Mouse (Mus musculus): Measurements from ENCODE around the gene Ngdn.
"Not testable (repeated sequence)": the region's sequence is repeated elsewhere in the genome, so short reads cannot be mapped to it uniquely, and the experiment has no call there.

Gene Ngdn

DNA sequence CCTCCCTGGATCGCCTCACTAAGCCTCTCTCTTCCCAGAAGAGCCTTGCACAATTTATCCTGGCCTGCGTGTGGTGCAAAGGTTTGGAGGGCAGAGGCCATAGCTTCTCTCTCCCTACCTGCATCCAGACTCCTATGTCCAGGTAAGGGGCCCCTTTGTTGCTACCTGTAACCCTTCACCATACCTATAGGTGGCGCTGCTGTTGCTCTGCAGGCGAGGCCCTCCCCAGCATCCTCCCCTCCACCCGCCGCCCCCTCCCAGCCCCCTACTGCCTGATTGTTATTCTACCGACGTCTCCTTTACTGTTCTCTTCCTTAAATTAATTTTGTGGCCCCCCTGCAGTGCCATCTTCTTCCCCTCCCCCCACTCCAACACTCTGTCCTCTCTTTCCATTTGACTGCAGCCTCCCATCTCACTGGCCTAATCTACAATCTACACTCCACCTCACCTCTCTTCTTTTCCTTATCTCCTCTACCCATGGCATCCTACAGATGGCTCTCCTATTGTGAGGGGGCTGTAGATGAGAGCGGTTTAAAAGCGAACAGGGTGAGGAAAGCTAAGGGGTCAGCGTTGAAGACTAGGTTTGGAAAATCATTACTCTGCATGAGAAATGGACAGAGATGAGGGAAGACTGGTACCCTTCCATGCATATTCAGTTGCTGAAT, 13.9 kb downstream of the Ngdn start:
- DNase-seq (ENCODE audit: low read depth) = no peak

DNA sequence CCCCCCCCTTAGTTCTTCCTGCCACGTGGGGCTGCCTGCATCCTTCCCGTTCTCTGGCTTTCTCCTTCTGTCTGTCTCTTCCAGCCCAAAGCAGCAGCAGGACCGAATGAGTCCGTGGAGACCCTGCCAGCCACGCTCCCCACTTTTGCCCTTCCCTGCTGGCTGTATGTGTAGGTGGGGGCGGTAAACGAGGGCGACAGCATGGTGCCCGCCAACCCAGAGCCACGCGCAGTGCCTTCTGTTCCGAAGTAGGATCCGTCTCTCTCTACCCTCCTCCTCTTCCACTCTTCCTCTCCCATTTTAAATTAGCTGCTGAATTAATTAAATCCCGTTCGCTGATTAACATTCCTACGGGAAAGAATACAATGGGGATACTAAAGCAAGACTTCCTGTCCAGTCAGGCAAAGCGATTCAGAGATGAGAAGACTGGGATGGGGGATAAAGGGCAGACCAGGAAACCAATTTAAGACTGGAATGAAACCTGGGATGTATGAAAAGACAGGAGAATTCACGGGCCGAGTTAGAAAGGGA, 17.5 kb downstream of the Ngdn start:
- no peak for DNase-seq (ENCODE audit: low read depth)

DNA sequence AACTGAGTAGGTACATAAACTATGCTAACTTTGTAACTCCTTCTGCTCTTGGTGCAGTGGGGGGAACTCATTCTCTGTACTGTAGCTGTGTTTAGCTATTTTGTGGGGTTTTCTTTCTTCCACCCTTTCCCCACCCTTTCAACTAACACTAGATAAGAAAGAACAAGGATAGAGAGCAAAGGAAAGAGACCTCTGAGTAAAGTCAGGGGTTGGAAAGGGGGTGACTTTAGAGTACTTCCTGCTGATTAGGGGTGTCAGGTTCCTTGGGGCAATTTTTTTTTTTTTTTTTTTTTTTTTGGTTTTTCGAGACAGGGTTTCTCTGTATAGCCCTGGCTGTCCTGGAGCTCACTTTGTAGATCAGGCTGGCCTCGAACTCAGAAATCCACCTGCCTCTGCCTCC, 28.4 kb downstream of the Ngdn start:
- not testable (repeated sequence) for DNase-seq (ENCODE audit: low read depth)

DNA sequence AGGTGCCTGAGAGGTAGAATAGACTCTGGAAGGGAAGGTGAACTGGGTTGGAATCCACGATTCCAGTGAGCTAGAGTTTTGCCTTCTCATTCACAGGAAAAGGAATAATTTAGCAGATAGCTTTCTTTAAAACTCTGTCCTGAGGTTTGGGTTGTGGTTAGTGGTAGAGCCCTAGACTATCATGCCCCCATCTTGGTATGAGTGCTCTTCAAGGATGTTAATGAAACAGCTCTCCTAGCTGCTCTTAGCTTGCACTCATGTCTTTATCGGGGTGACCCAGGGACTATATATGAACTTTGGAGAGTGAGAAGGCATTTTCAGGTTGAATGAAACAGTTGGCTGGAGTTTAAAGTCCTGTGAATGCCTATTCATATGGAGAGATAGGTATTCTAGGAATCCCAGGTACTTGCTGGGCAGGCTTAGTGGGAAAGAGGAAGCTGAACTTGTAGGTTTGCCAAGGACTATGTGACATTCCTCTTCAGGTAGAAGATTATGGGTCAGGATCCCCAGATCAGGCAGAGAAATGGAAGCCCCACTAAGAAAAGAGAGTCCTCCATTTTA, 32.8 kb downstream of the Ngdn start:
- DNase-seq (ENCODE audit: low read depth) = no peak

DNA sequence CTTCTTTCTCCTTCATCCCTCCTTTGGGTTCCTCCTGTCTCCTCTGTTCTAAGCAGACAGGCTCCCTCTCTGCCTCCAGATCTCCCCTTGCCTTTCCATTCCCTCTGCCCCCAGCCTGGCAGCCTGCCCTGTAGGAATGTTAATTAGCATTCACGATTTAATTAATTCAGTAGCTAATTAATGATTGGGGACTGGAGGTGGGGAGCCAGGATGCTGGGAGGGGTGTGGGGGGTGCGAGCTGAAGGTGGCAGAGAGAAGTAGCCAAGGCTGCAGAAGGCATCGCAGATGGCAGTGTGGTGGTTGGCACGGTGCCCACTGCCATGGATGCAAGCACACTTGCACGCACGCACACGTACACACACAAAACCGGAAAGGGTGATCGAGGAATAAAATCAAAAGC, 37.2 kb downstream of the Ngdn start:
- no peak for DNase-seq (ENCODE audit: low read depth)

DNA sequence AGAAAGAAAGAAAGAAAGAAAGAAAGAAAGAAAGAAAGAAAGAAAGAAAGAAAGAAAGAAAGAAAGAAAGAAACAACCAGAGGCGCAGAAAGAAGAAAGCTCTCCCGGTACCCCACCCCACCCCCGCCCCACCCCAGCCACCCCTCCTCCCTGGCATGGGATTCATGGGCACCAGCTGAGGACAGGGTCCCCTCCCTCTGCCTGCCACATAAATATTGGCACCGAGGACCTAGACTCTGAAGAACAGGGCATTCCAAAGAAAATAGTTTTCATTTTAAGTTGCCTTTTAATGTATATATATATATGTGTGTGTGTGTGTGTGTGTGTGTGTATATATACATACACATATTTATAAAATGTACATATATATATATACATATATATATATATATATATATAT, 37.8 kb downstream of the Ngdn start:
- no peak for DNase-seq (ENCODE audit: low read depth)

DNA sequence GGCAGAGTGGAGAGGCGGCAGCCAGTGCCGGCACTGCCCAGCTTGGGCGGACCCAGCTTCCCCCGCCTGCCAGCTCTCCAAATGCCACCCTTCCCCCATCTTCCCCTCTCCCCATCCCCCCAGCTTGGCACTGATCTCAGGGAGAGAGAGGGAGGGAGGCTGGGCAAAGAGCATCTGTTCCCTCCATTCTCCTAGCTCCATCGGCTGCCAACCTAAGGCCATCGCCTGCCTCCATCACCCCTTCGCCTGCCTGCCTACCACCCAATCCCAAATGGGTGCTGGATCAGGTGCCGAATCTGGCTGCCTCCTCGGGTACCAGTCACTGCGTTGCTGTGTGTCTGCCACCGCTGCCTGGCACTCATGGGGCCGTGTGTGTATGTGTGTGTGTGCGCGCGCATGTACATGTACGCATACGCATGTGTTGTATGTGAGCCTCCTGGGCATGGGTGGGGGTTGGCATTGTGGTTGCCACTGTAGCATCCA, 38.5 kb downstream of the Ngdn start:
- DNase-seq (ENCODE audit: low read depth) = no peak

DNA sequence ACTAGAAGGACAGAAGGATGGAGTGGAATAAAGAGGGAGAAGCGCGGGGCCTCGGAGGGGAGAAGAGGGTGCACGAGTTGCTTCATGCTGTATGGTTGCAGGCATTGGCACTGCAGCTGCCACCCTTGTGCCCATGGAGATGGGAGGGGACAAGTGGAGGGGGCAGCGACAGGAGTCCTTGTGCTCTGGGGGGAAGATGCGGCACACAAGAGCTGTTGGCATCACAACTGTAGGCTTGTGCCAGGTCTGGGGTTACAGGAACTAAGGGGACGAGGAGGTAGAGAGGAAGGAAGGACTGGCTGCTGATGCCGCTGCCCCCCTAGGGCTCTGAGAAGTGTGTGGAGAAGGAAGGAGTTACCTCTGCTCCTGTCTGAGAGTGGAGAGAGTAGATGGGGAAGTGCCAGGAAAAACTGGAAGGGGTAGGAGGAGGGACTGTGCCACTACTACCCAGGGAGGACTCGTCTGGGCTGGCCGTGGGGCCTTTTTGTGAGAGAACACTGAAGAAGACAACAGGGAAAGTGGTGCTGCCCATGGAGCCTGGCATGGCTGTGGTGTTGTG, 39.0 kb downstream of the Ngdn start:
- DNase-seq (ENCODE audit: low read depth) = no peak

DNA sequence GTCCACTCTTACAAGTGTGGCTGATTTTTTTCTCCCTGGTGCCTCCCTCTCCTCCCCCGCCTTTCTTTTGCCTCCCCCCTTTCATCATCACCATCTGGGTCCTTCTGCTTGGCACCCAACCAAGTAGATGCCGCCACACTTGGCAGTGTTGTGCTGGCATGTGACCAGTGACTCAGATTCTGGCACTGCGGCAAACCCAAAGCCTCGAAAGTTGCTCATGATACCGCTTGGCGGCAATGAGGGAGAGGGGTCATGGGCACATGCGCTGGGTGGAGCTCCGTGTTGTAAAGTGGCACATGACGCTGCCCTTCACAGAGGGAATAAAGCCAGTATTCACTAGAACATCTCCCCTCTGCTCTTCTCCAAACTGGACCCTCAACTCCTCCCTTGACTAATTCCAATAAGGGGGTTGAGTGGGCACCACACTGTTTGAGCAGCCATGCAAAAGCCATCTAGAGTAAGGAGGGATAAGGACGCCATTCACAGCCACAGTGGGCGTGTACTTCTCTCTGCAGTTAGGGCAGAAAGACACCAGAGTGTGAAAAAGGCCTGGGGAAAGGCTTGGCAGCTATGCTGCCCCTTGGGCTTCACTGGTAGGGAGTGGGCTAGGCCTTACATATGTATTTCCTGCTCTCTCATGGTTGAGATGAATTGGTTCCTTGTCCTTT, 40.0 kb downstream of the Ngdn start:
- peak; percentile 45 for DNase-seq (ENCODE audit: low read depth)

DNA sequence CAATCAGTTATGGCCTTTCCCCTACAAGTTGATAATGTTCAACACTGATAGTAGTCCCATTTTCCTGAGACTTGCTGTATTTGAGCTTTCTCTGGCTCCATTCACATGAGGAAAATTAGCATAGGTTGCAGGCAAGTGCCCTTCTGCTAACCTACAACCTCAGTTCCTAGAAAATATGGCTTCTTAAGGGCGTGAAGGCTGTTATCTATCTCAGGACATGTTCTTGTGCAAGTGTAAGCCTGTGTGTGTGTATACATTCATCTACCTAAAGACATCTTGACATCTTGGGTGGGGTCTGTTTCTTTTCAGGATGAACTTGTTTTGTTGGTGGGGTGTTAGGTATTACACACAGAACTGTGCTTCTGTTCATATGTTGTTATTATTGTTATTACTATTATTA, 43.8 kb downstream of the Ngdn start:
- DNase-seq (ENCODE audit: low read depth) = no peak

DNA sequence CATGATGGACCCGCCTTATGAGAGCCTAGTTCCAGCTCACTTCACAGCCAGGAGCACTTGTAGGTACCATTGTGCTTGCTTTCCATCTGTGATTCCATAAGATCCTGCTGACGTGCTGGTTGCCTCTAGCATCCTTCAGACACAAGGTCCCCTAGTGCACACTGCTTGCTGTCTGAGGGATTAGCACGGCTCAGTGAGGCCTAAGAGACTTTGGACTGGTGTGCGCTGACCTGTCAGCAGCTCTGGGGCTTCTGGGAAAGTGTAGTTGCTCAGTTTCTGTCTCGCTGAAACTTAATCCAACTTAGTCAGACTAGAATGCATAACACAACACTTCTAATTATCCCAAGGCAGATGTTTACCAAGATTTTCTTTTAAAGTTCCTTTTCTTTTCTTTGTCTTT, 44.7 kb downstream of the Ngdn start:
- no peak for DNase-seq (ENCODE audit: low read depth)

DNA sequence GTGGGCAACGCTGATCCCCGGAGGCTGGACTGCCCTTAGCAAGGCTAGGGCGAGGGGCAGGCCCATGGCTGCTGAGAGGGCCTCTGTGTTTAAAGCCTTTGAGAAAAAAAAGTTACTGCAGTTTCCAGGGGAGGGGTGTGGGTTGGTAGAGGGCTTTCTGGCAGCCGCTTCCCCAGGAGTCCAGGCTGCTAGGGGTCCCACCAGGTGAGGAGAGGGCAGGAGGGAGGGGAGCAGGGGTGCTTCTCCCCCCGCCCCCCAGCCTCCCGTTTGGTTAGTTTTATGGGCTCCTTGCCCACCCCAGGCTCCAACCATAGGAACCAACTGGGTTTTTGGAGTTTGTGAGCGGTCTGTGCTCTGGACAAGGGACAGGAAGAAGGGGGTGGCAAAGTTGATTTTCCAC, 46.6 kb downstream of the Ngdn start:
- no peak for DNase-seq (ENCODE audit: low read depth)

DNA sequence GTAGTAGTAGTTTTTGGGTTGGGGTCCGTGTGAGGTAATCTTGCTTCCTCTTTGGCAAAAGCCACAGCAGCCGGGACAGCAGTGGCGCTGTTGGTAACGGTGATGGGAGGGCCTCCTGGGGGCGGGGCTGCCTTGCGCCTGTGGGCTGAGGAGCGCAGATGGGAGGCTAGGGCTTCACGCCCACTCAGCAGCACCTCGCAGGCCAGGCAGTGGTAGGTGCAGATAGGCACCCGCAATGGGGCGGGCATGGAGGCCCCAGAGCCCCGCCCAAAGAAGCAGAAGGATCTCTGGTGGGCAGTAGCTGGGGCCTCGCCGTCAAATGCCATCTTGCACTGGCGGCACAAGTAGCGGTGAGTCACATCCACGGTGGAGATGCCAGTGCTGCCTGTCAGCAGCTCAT, 47.4 kb downstream of the Ngdn start:
- no peak for DNase-seq (ENCODE audit: low read depth)

DNA sequence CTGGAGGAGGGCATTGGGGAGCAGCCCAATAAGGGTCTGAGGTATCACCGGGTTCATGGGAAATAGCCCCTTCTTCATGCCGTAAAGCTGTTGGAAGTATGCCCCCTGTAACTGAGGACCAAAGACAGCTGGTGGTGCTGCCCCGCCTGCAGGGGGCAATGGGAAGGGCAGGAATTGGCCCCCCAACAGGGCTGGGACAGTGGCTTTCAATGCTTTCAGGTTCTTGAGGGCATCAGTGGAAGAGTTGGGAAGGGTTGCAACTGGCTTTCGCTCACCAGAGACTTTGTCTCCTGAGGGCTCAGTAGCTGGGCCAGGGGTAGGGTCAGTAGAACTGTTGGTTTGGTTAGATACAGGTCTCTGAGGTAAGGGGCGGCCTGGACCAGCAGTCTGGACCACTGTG, 47.9 kb downstream of the Ngdn start:
- no peak for DNase-seq (ENCODE audit: low read depth)

DNA sequence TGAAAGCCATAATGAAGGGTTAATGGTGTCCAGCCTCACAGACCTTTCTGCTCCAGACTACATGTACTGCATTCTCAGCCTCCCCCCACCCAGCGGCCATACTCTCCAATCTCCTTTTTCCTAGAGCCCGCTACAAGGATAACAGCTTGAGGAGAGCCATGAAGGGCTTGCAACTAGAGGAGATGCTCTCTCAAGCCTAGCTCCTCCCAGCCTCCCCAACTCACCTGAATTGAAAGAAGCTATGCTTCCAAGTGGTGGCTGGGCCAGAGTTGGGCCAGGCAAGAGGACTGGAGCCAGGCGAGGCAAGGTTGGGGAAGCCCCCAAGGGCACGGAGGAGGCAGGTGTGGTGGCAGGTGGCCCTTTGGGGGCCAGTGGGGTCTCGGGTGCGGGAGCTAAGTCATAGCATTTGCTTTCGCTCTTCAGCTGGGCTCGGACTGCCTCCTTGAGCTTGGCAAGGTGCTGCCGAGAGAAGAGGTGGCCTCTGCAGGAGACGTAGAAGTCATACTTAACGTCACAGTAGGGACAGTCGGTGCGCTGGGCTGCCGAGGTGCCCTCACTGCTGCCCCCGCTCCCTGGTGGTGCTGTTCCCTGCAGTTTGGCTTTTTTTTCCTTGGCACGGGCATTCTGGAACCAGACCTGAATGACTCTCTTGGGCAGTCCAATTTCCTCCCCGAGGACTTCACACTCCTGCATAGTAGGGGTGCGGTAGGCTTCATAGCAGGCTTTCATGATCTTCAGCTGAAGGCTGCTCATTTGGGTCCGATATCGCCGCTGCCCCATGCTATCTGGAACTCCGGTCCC, 48.5 kb downstream of the Ngdn start:
- DNase-seq (ENCODE audit: low read depth) = no peak

DNA sequence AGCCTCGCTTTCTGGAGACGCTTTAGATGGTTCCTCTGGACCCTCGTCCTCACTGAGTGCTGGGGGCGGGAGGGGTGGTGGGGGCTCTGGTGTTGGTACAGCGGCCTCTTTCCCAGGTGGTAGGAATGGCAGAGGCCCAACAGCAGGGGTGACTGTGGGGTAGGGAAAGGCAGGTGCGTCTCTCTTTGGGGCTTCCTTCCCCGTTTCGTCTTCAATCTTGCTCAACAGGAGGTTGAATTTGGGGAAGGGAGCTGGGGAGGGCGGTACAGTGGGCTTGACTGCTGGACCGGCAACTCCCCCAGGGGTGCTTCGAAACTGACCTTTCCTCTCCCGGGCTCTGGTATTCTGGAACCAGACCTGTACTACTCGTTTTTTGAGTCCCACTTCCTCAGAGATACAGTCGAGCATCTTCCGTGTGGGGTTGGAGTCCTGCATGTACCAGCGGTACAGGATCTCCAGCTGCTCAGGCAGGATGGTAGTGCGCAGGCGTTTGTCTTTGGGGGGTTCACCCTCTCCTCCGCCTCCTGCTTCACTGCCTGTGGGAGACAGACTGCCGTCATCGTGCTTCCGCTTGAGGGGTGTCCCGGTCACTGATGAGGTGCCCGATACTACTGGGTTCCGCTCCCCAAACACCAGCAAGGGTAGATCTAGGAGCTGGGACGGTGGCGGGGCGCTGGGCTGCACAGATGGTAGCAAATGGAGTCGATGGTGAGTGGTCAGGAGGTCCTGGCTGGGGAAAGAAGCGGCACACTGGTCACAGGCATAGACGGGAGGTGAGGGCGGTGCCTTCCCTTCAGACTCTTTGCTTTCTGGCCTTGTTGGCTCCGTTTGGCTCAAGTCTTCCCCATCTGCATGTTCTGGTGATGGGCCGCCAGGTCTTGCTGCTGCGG, 49.5 kb downstream of the Ngdn start:
- no peak for DNase-seq (ENCODE audit: low read depth)

DNA sequence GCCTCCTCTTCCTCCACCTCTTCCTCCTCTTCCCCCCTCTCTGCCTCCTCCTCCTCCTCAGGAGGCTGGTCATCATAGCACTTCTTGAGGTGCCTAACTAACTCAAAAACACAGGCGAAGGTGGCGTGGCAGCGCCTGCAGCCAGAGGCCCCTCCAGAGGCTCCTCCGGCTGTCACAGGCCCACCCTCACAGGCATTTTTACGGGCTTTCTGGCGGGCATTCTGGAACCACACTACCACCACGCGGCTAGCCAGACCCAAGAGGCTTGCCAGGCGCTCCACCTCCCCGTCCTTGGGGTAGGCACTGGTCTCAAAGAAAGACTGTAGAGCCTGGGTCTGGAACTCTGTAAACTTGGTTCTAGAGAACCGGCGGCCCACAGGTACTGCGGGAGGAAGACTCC, 50.1 kb downstream of the Ngdn start:
- no peak for DNase-seq (ENCODE audit: low read depth)

DNA sequence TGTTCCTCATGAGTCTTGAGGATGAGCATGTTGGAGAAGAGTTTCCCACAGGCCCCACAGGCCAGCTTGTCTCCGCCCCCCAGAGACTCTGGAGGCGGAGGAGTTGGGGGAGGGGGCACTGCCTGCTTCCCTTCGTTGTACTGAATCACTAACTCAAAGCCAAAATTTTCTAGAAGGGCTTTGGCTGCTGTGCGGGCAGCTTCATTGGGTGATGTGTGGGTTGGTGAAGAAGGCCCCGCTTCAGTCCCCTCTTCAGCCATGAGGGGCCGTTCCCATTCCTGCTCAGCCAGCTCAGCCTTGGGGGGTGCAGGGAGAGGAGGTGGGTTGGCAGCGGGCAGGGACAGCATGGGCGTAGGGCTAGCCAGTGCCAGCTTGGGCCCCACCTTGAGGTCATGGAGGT, 50.8 kb downstream of the Ngdn start:
- DNase-seq (ENCODE audit: low read depth) = no peak

DNA sequence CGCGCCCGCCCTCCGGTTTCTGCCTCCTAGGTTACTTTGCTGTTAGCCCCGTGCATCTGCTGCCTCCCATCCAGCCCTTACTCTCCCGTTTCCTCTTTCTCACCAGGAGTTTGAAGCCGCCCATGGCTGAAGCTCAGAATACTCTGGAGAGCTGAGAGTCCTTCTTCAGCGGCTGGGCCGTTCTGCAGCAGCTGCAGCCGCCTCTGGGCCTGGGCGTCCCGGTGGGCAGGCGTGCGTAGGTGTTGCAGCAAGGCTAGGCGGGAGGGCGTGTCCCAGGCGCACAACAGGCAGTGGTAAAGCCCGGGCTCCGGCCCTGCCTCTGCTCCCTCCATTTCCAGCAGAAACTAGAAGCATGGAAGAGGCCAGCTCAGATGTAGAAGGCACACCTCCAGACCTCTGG, 56.5 kb downstream of the Ngdn start:
- DNase-seq (ENCODE audit: low read depth) = no peak

All from fibroblast of lung, adult 2 months (primary cell).